Mouse (Mus musculus) right cerebral cortex, postnatal 4 days (tissue): ENCODE measurements around the gene P2rx1.

ENCODE experiments used
- DNase-seq: peaks from one replicate; pipeline ENCODE4 v3.0.0-alpha.2; 2022

The P2rx1 gene

DNA sequence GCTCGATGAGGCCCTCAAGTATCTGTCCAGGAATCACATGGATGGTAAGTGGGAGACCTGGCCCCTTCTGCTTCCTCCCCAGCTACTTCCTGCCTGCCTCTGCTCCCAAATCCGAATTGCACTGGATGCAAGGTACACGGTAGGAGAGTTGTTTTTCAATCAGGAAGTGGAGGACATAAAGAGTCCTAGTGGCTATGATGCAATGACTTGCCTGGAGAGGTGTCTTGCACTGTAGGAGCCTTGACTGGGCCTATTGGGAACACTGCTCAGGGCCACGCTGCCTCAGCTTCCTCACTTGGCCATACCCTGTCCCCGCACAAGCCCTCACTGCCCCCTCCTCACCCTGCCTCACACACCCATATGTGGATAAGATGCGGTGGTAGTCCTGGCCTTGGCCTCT, 9.9 kb upstream of the P2rx1 start:
- DNase-seq = no peak

DNA sequence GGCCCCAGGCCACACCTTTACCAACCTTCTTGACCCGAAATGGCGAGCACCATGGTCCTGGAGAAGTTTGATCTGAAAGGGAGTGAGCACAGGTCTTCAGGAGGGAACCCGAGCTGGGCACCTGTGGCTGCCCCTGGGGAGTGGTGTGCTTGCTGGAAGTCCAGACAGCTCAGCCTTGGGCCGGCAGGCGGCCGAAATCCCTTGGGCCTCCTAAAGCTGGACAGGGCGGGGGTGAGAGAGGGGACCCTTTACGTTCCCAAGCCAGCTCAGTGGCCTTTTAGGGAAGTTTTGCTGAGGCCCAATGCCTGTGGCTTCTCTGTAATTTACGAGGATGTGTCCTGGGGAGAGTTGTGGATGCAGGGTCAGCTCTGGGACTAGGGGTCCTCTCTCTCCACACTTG, 8.2 kb upstream of the P2rx1 start:
- no peak for DNase-seq

DNA sequence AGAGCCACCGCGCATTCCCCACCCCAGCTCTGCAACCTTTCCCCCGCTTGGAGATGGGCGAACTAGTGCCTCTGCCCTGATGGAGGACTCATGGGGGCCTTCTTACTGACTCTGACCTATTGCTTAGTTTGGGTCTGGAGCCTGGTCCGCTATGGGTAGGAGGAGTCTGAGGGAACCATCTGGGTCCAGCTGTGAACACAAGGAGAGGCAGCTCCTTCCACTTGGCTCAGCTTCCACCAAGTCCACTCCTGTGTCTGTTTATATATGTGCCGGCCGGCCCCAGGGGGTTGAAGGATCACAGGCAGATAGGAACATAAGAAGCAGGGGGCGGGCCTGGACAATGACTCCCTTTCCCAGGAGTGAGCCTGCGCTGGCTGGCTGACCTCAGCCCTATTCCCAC, 6.9 kb upstream of the P2rx1 start:
- DNase-seq = no peak

DNA sequence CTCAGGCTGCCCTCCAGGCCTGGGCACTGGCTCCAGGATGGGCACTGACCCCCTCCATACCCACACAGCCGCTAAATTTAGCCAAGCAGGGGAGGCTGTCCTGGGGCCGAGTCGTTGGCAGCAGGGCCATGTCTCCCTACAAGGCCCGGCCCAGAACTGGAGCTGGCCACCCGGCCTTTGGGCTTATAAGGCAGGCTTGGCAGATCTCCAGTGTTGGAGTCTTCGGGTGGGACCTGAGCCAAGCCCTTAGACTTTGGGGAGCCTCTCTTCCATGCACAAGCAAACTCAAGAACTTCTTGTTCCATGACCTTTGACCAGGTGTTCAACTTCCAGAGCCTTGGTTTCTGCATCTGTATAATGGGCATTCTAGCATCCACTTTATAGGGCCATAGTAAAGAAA, 2.6 kb upstream of the P2rx1 start:
- DNase-seq = no peak

DNA sequence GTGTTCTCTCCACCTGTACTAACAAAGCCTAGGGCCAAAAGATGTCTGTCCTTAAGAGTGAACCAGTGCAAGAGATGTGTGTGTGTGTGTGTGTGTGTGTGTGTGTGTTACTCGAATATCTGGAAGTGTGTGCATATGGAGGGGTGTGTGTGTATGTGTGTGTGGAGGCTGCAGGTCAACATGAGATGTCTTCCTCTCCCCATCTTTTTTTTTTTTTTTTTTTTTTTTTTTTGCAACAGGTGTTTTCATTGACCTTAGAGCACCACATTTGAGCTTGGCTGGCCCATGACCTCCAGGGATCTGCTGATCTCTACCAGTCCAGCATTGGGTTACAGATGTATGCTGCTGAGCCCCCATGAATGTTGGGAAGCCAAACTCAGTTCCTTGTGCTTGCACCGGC, 2.1 kb upstream of the P2rx1 start:
- DNase-seq = no peak

DNA sequence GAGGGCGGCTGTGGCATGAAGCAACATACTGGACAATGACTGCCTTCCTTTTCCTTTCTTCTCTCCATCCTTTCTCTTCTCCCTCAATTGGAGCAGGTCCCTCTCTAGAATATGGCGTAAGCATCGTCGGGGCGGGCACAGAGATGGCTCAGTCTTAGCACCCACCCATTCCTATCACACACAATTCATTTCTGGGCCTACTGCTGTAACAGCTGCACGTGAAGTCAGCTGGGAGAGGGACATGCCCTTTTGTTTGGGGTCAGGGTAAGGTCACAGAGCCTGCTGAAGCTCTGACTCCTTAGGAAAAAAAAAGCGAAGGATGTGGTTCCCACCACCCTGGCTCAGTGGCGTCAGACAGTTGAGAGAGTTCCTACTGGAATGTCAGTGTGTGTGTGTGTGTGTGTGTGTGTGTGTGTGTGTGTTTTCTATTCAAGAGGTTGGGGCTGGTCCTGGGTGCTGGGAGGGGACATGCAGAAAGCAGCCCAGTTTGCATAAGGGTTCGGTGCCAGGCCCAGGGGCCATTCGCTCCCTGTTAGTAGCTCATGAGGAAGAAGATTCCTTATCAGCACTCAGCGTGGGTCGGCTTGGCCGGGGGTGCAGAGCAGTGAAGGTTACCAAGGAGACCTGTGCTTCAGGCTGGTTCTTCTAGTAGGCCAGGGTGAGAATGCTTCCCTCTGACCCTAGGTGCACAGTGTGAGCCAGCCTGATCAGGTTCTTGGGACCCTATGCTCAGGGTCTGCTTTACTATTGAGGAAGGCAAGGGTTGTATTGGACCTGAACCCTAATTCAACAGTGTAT, 1.2 kb upstream of the P2rx1 start:
- no peak for DNase-seq

DNA sequence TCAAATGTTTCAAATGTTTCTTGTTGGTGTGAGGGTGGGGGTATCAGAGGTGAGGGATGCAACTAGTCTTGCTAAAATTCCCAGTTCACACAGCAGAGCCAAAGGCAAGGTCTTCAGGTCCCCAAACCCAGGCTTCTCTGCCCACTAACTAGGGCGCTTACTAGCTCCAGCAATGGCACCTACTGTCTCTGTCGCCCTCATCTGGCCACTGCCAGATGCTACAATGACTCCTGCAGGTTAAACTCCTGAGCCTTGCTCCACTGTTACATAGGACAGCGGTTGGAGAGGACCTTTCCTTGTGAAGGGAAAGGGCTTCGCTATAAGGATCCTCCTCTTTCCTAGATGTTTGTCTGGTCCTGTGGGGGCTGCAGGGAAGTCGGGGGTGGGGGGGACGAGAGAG, 2.1 kb downstream of the P2rx1 start:
- DNase-seq = peak; percentile 46

DNA sequence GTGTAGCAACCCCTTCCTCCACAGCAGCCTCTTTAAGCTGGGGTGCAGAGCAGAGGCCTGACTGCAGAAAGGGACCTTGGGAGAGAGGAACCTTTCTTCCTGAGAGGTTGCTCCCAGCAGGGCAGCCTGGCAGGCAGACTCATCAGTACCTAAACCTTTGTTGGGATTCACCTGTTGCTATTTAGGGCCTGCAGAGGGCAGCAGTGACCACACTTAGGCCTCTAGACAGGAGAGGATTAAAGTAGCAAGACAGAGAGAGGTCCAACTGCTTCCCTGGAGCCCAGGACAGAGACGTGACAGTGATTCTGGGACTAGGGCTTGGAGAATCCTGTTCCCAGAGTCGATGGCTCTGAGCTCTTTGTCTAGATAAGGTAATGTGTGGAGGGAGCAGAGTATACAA, 7.5 kb downstream of the P2rx1 start:
- DNase-seq = no peak

DNA sequence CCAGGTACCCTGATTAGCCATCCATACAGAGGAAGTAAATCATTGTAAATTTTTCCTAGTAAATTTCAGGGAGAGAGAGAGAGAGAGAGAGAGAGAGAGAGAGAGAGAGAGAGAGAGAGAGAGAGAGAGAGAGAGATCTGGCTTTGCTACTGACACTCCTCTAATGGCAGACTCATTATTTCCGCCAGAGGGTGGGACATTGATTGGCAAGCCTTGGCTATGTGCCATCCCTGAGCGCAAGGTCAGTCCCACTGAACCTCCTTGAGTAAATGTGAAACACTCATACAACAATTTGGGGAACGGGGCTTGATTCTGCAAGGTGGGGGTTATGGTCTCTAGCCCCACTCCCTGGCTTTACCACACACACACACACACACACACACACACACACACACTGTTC, 8.2 kb downstream of the P2rx1 start:
- no peak for DNase-seq

DNA sequence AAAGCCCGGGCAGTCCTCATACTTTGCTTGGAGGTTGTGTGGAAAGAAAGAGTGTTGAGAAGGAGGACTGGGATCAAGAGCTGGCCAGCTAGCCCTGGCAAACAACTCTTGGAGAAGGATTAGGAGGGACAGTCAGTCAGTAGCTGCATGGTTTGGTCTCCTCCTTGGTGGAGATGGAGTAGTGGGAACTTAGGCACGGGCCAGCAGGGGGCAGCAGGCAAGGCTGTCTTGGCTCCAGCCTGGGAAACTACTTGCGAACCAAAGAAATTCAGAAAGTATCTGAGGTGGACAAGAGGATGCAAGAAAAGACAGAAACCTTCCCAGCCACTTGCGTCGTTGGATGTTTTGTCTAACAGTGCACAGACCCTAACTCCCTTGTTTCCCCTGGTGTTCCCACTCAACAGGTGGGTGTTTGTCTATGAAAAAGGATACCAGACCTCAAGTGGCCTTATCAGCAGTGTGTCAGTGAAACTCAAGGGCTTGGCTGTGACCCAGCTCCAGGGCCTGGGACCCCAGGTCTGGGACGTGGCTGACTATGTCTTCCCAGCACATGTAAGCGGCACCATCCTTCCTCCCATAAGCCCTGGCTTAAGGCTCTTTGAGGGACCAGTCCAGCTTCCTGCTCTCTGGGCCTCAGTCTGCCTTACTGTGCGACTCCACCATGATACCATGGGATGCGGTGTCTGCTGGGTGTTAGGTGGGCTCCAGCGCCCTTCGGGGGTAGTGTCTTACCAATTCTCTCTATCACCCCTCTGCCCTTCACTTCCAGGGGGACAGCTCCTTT, 9.0 kb downstream of the P2rx1 start:
- peak; percentile 63 for DNase-seq

DNA sequence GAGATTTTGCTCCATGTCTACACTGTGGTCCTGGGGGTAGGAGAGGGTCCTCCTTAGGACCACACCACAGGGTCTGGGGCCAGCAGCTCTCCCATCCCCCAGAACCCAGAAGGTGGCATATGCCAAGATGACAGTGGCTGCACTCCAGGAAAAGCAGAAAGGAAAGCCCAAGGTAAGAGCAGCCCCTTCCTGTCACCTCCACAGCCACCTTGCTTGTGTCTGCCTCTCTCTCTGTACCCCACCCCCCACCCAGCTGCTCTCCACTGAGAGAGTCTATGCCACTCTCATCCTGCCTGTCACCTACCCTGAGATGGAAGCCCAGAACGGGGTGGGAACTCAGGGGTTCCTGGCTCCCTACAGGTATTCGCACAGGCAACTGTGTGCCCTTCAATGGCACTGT, 9.9 kb downstream of the P2rx1 start:
- no peak for DNase-seq

DNA sequence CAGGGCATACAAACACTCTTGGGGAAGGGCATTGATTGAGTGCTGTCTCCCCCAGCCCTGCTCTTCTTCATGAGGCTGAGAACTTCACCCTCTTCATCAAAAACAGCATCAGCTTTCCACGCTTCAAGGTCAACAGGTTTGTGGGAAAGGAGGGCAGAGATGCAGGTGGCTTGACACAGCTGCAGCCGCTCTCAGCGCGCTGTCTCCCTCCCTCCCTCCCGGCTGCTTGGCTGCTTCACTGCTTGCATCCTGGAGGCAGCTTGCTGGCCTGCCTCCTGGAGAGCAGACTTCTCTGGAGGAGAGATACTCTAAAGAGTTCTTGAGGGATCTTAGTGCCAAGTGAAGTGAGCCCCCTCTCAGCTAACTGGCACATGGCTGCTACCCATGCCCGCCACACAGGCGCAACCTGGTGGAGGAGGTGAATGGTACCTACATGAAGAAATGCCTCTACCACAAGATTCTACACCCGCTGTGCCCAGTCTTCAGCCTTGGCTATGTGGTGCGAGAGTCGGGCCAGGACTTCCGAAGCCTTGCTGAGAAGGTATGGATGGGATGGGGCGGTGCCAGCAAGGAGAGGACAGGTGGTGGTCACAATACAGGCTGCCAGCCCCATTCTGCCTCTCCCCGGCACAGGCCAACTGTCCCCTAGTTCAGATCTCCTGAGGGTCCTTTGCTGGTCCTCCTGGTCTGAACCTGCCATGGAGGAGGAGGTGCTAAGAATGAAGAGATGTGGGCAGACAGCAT, 10.8 kb downstream of the P2rx1 start:
- no peak for DNase-seq

DNA sequence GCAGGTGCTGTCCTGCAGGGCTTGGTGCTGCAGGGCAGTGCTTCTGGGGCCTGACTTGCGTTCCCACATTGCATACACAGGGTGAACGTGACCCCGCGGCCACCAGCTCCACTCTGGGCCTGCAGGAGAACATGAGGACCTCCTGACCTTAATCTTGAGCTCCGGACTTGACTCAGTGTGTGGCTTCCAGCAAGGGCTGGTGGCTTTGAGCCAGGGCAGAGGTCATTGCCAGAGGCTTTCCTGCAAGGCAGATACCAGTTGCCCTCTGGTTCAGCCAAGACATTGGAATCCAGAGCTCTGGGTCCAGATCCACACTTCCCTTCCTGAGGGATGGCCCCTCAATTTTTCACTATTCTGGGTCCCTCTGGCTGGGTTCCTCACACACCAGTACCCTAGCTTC, 15.1 kb downstream of the P2rx1 start:
- DNase-seq = no peak

DNA sequence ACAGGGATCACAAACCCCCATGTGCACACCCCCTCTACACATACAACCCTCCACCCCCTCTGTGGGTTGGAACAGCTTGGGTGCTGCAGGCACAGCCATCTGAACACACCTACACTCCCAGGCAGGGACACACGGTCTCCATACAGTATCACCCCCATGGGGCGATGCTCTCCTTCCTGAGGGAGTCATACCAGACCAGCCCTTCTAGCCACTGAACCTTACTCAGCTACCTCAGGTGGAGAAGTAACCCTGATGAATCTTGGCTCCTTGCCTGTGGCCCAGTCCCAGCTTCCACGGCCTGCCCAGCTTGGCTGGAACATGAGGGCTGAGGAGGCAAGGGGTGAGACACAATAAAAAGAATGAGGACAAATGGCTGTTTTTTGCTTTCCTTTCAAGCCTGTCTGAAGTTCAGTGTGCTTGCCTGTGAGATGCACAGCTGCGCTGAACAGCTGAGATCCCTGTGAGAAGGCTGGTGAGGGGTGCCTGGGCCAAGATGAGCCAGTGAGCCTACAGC, 16.0 kb downstream of the P2rx1 start:
- DNase-seq = no peak

DNA sequence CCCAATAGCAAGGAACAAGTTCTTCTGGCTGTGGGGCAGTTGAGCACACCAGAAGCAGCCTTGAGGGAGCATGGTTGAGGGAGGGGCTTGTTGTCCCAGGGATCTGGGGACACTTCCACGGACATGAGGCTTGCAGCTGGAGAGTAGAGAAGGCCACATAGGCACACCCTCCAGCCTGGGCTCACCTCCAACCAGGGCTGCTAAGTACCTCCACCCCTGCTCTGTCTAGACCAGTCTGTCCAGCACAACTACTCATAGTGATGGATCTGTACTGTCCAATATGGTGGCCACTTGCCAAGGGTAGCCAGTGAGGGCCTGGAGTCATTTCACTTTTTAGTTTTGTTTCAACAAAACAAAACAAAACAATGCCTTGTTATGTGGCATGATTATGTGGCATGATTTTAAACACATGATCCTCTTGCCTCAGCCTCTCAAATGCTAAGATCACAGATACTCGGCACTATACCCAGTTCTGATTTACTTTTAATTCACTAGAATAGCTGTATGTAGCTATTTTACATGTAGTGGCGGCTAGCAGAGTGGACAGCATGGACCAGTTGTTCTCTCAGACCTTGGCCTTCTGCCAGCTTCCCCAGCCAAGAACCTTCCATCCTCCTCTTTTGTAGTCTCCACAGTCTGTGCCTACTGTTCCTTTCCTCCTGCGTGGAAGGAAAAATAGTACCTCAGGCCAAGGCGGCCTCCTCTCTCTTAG, 16.6 kb downstream of the P2rx1 start:
- DNase-seq = no peak

DNA sequence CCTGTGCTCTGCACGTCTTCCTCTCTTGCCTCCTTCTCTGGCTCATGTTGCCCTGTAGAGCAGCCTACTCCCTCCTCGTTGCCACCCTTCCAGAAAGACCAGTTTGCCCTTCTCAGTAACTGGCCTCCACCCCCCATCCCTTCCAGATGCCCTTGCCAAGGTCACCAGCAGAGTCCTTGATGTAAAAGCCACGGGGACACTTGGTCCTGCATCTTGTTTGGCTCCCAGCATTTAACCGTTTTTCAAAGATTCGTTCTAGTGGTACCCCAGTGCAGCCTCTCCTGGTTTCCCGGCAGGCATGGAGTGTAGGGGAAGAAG, 17.2 kb downstream of the P2rx1 start:
- no peak for DNase-seq

DNA sequence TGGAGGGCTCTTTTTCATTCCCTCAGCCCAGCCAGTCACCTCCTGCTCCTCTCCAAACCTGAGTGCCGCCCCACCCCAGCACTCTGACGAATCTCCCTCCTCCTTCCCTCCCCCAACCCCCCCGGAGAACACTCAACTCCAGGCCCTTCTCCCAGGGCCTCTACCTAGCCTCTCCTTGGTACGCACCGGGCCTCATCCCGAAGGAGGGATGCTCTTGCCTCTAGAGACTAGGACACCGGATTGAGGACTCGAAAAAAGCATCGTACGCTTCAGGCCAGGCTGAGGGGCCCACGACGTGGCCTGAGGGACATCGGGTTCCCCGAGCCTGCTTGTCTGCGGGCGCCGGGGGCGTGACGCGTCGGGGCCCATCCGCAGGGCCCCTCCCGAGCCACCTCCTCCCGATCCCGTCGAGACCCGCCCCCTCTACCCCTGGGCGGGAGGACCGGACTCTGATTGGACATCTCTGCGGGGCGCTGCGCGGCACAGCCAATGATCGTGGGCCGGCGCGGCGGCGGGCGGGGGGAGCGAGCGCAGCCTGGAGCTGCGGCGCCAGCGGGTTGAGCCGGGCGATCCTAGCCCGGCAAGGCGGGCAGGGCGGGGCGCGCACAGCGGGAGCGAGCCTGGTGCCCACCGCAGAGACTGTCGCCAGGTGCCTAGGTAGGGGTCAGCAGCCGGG, 19.7 kb downstream of the P2rx1 start, which contains the start of gene Camkk1:
Camkk1 (plus strand) TSS at position 538 of the 676 bp plus-strand sequence.
- DNase-seq = peak; percentile 93

DNA sequence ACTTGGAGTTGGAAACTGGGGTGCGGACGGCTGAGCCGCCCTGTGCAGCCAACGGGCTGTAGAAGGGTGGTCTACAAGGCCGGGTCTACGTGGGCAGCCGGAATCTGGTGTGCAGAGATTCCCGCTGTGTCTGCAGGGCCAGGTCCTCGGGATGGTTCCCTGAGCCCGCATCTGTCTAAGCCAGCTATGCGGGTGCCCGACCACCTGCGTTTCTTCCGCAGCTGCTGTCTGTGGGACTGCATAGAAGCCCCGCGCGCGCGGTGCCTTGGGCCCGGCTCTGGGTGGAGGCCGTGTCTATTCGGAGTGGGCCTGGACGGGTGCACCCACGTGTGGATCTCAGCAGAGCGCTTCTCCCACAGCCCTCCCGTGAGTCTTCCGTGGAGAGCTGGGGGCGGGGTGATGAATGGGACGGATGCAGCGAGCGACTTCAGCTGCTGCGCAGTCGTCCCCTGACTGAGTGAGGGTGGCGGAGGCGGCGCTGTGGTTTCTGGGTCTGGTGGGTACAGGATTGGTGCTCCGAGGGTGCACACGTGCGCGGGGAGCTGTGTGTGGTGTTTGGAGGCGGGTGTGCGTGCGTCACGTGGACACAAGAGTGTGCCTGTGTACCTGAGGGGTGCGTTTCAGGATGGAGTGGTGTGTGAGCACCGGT, 20.4 kb downstream of the P2rx1 start:
- peak; percentile 76 for DNase-seq

DNA sequence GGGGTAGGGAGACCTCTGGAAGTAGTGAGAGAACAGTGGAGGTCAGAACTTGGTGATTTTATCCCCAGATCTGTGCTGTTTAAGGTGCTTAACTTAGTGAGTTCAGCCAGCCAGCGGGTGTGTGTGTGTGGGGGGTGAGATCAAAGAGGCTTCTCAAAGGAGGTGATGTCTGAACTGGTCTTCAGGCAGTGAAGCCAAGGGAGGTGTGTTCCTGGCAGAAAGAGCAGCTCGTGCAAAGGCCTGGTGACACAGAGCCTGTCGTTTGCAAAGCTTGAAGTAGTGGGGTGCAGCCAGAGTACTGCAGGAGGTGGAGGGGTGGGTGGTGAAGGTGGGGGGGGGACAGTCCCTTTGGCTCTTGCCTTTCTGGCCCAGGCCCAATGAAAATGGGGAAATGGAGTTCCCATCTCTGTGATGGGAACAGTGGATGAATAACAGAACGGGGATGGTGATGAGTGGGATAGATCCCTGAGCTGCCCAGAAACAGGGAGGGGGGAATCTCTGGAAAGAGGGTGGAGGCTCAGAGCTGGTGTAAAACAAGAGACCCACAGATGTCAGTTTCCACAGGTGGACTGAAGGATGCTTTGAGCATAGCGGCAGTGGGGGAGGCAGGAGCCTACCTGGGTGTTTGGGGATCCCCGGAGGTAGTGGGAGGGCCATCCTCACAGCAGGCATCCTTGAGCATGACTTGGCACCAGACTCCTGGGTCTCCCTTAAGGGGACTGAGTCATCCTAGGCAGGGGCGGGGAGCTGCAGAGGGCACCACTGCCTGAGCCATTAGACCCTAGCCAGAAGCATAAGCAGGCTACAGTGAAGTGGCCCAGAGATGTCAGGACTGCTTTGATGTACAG, 22.3 kb downstream of the P2rx1 start:
- no peak for DNase-seq

DNA sequence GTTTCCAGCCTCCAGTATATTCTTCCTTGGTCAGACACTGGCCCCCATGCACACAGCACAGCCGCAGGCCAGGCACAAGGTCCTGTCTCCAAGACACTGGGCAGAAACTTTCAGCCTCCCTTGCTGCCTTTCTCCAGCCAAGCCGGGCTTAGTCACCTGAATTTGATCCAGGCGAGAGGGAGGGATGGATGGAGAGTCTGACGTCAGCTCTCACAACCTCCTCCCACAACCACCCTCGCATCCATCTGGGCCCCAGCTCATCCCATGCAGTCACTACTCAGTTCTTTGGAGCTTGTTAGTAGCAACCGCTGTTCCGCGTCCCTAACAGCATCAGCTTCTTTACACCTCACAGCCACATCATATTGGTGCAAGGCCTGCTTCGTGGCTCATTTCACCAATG, 24.2 kb downstream of the P2rx1 start:
- DNase-seq = no peak

DNA sequence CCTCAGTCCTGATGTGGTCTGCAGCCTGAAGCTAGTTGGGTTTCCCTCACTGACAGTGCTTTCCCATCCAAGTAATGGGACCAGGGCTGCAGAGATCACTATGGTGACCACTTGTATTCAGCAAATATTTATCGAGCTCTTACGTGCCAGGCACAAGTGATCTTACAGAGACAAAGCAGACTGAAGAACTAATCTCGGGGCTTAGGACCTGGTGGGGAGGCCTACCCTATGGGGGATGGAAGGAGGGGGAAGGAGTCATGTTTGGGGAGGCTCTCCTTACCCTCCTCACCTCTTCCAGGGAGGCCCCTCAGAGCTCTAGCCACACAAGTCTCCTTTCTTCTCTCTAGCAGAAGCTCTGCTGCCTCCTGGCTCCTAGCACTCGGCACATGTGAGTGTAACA, 24.9 kb downstream of the P2rx1 start:
- DNase-seq = no peak
